Mouse (Mus musculus): ENCODE measurements around the gene Kdm2b.

DNA sequence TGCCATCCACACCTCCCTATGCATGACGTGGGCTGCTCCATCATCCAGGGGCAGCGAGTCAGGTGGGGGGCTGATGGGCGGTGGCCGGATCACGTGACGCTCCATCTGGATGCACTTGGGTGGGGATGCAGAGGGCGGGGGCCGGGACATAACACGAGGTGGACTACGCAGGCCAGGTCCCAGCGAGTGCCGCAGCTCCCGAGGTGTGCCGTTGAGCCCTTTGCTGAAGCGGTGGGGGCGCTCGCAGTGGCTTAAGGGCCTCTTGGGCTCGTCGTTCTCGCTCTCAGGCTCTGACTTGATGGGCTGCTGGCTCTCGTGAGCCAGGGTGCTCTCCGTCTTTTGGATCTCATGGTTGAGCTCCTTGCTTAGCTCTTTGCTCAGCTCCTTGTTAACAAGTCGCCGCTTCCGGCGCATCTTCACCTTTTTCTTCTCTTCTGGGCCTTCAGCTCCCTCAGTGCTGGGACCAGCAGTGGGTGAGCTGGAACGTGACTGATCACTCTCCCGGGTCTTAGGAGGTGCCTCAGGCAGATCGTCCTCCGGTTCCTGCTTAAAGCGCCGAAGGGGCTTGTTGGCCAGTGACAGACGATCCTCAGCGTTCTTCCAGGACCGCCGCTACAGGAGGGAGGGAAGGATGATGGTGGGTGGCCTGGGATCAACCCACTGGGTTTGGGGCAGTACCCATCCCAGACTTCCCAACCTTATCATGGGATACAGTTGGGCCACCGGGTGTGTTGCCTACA is 109.2 kb downstream of the Kdm2b start:
- no peak for TF ChIP-seq POLR2A (IDR thresholded peaks at IDR 0.05; ENCODE audit: low read depth, low read length)
- no peak for TF ChIP-seq CTCF (IDR thresholded peaks at IDR 0.05; ENCODE audit: extremely low read depth, insufficient read depth, insufficient read length, insufficient replicate concordance)

Measured in spleen, adult 2 months (tissue).